Mouse (Mus musculus) heart, postnatal 10 days (tissue): Measurements from ENCODE around the gene Fgfr2. TPM values are rescaled to one million over a fixed set of nuclear protein-coding genes. Genes with fewer than 3 reads are reported as not detected.
A peak's percentile ranks its signal among the peaks of the same experiment; 100 is the strongest.

ENCODE experiments used
- DNase-seq, 2 experiments: peaks; one replicate each; pipeline ENCODE4 v3.0.0; 2021
- intact Hi-C: fragments of 180-260 bp; cut with DNase I; formaldehyde crosslinking; loops from one replicate; pipeline ENCODE4 v1.15.1; 2025
- total RNA-seq, 2 experiments: library from RNA; stranded (reverse); gene quantifications; 2 replicates each; pipeline ENCODE4 v1.2.3; 2021

Fgfr2 gene
- total RNA-seq, 2 experiments from 2014 or later: 6.2 to 6.3 TPM

DNA sequence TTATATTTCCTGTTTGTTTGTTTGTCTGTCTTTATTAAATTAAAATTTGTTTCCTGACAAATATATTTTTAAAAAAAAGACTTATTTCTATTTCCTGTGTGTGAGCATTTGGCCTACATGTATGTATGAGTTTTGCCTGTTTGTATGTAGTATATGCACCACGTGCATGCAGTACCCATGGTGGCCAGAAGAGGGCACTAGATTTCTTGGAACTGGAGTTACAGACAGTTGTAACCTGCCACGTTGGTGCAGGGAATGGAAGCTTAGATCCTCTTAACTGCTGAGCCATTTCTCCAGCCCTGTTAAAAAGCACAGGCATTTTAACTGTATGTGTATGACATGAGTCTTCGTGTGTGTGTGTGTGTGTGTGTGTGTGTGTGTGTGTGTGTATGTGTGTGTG is 1365.2 kb downstream of the Fgfr2 start:
- intact Hi-C loops: no loop called here
- peak in 1 of 2 experiments; percentile 3 for DNase-seq

DNA sequence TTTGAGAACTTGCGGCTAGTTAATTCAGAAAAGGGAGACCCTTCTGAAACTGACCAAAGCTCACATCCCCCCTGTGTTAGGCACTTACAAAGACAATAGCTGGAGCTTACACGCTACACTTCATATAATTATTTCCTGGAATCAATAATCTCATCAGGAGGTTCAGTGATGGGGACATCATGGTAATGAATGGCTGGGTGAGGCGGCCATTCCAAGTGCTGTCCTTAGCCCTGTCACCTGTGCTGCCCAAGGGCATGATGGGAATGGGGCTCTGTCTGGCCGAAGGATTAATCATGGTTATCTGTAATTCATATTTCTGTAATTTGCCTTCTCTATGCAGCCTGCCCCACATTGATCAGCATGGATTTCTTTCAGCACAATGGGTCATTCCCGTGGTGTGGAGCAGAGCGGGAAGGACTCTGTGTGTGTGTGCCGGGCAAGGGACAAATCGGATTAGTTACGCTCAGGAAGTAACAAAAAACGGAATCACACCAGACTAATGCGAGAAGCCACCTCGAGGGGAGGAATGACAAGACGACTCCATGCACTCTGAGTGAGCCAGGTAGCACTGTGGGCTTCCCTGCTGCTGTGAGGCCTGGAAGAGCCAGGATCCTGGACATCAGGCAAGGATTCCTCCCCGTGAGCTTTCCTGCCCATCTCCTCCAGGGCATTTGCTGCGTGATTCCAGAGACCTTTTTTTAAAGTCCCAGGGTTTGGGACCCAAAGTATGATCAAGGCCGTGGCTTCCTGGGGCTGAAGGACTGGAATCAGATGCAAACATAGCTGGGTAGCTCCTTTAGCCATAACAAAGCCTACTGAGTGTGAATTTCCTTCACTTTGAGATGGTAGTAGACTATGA is 1375.8 kb downstream of the Fgfr2 start:
- intact Hi-C loops: no loop called here
- DNase-seq: no peak

DNA sequence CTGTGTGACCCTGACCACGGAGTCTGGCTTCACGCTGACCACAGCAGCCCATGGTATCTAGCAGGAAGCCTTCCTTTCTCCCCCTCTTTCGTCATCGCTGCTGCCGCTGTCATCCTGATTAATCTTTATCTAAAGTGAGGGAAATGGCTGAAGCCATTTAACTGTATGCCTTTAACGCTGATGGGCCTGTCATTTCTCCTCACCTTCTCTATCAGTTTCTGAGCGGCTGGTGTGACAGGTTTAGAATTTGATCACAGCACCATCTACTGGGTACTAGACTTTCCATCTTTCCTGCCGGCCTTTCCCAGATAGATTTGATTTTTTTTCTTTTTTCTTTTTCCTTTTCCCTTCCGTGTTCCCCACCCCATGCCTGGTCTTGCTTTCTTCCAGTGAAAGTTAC is 1376.4 kb downstream of the Fgfr2 start:
- intact Hi-C loops: no loop called here
- peak in 1 of 2 experiments; percentile 3 for DNase-seq

DNA sequence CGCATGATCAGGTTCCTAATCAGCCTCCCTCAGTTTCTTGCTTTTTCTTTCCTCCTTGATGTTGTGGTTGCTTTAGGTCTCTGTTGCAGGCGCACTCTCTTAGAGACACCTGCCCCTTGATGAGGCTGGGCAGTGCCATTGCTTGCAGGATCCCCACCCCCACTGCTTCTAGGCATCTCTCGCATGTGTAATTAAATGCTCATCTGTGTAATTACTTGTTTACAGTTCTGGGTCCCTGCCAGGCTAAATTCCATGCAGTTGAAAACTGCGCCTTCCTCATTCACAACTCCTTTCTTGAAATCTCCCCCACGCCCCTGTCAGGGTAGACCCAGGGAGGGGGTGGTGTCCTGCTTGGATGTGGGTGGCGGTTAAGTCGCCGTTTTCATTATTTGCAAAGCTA is 1380.0 kb downstream of the Fgfr2 start:
- intact Hi-C loops: no loop called here
- no peak for DNase-seq

DNA sequence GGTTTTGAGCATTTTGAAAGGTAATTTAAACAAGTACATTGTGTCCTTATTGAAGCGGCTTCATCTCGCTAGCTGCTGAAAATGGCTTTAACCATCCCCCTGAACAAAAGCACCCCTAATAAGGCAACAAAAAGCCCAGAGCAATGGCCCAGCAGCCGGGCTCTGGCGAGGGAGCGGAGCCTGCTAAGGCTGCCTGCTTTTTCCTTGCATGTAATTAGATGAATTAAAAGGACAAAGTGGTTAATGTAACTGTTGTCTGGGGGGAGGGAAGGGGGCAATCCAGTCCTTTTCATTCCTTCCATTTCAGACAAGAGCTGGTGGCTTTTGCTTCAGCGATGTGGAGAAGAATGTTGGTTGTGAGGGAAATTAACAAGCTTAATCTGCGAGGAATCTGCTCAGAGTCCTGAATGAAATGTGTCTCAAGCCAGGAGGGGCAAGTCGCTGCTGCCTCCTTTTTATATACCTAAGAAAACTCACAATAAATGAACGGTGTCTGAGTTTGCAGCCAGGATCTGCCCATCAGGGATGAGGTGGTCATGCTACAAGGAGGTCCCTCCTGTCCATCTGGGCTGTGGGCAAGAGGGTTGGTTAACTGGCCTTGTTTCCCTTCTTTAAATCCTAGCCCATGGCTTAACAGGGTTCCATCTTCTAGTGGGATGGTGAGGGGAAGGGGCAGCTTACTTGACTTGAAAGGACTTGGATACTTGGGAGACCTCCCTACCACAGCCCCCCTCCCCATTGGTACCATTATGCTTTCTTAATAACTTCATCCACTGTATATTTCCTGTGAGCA is 1400.2 kb downstream of the Fgfr2 start:
- DNase-seq: no peak
- intact Hi-C loops: no loop called here

DNA sequence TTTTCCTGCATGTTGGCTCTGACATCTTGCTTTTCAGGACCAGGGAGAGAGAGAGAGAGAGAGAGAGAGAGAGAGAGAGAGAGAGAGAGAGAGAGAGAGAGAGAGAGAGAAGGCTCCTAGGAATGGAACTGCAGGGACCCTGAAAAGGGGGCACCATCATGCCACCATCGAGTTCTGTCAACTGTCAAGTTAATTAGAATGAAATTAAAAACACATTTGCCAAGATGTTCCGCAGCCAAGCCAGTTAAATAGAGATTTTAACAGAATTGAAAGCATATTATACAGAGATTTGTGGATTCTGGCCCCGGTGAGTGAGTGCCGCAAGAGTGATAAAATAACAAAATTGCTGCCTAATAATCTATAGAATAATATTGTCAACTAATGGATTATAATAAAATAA is 1400.8 kb downstream of the Fgfr2 start:
- DNase-seq: no peak
- intact Hi-C loops: no loop called here

DNA sequence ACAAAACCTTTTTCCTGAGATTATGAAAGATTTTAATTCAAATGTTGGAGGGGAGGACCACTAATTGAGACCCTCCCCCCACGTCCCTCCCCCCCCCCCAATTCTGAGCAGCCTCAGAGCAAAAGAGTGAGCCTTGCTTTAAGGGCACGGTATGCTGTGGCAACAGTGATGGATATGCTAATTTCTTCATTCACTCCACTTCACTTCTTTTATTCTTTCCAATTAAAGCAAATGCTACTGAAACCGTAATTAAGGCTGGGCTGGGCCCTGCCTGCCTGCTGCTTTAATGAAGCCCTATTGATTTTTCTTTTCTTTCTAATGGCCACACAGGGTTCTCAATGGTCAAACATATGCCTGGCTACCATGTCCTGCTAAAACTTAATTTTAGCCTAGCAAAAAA is 1404.9 kb downstream of the Fgfr2 start:
- intact Hi-C loops: no loop called here
- DNase-seq: no peak

DNA sequence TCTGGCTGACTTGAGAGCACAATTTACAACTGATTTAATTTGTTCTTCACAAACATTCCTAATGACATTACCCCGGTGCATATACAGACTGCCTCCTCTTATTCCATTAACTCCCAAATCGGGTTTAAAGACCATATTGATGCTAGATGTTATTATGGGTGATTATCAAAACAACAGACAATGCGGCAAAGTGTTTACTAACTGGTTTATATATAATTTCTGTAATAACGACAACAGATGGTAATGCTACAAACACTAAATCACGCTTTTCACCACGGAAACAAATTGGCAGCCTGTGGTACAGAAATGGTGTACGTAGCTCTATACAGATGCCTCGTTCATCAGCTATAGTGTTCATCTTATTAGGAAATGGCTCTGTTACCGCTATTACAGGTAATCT is 1410.1 kb downstream of the Fgfr2 start:
- intact Hi-C loops: no loop called here

DNA sequence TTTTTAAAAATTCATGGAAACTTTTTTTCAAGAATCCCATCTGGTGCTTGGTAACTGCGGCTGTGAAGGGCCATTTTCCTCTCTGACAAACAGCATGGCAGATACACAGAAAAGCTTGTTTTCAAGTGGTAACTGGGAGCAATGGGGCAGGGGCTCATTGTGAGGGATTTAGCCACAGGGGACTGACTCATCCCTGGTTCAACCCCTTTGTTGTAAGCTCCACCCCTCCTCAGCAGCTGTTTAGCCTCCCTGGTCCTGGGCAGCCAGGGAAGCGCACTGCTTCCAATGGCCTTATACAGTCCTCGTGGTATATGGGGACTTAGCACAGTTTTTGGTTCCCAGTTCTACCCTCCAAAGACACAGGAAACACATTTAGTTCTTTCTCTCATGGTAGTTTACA is 1426.3 kb downstream of the Fgfr2 start:
- DNase-seq: no peak
- intact Hi-C loops: no loop called here

More for the DNA sequence above, 1410.1 kb downstream of the Fgfr2 start:
- DNase-seq: no peak

DNA sequence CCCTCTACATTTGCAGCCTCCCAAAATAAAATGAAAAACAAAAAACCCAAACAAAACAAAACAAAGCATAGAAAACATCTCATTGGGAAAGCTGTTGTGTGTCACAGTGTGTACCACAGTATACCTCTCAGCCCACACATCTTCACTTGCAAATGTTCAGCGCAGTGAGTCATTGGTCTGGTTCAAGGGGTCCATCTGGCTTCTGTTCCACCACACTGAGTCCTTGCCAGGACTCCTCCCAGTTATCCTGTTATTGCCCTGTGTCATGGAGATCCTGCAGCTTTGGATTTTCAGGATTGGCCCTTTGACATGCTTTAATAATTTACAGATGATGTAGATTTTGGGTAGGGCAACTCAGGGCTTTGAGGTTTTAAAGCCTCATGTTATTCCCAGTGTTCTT is 1435.8 kb downstream of the Fgfr2 start:
- intact Hi-C loops: no loop called here
- DNase-seq: no peak

DNA sequence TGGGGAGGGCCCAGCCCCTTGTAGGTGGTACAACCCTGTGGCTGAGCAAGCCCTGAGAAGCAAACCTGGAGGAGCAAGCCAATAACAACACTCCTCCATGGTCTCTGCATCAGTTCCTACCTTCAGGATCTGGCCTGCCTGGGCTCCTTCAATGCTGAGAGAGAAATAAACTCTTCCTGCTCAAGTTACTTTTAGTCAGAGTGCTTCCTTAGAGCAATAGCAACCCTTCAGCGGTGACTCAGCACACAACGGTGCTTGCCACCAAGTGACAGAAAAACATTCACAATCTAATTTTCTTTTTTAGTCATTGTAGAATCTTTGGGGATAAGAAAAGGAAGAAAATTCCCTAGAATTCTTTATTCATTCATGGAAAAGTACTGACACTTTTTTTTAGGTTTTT is 1446.0 kb downstream of the Fgfr2 start:
- intact Hi-C loops: no loop called here
- DNase-seq: no peak

DNA sequence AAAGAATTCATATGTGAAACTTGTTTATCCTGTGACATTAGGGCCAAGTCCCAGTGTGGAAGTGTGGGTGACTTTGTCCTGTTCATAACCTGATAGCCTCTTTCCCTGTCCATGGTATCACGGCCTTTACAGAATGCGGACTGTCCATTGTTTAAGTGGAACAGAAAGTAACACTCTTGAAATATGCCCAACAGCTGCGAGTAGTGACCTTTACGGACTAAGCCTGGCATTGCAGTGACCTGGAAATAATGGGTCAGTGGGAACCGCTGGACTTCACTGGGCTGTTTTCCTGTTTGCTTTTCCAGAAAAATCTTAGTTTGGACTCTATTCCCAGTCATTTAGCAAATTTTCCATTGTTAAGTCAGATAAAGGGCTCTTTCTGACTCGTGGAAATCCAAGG is 1452.6 kb downstream of the Fgfr2 start:
- intact Hi-C loops: no loop called here
- no peak for DNase-seq

DNA sequence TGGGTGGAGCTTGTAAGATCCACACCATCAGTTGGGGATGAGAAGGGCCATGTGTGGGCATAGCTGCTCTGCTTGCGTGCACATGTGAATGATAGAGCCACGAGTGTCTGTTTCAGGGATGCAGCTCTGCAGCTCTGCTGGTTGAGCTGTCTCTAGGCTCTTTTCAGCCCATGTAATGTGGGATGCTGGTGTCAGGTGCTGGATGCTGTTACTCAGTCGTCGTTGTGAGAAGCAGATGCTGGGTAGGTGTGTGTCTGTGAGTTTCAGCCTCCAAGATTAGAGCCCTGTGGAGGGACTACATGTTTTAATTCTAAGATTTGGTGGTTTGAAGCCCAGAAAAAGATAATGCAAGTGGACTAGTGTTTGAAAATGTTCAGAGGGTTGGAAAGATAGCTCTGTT is 1453.8 kb downstream of the Fgfr2 start:
- DNase-seq: no peak
- intact Hi-C loops: no loop called here

DNA sequence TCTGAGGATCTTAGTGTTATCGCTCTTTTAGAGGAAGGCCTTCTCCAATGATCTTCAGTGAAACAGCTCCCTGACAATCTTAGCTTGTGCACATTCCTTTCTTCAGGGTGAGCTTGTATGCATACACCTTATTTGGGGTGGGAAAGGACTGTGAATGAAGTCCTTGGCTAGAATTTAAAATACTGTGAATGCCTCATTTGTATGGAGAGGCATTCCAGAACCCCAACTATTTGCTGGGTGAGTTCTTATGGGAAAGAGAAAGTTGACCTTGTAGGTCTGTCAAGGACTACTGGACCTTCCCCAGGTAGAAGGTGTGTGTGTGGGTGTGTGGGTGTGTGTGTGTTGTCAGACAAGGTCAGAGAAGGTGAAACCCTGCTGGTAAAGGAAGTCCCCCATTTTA is 1462.4 kb downstream of the Fgfr2 start:
- intact Hi-C loops: no loop called here
- no peak for DNase-seq

DNA sequence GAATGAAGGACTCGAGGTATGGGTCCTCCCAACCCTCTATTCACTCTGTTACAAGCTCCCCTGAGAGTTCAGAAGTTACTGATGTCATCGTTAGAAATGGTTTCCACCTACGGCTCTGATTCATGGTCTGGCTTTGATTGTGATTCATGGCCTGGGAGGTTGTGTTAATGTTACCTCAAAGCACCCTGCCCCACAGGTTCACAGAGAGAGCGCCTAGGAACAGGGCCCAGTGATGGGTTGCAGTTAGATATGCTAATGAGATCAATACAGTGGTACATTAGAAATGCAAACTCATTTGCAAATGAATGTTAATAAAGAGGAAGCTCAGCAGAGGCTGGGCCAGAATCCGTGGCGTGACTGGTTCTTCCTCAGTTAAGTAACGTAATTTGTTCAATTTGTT is 1467.1 kb downstream of the Fgfr2 start:
- DNase-seq: no peak
- intact Hi-C loops: no loop called here

DNA sequence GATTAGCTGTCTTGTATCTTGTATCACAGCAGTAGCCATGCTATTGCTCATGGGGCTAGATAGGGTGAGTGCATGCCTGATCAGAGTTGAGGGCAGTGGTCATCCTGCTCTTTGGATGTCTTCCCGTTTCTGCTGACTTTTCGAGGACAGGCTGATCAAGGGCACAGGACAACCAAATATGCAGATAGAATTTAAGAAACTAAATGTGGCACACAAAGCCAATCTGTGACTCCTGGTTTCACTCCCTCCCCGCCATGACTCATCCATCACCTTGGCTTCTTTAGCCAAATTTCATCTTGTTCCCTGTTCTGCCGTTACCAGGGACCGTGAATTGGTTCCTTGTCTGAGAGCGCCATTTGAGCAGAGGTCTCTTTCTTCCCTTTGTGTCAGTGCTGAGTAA is 1469.7 kb downstream of the Fgfr2 start:
- intact Hi-C loops: no loop called here
- DNase-seq: no peak

DNA sequence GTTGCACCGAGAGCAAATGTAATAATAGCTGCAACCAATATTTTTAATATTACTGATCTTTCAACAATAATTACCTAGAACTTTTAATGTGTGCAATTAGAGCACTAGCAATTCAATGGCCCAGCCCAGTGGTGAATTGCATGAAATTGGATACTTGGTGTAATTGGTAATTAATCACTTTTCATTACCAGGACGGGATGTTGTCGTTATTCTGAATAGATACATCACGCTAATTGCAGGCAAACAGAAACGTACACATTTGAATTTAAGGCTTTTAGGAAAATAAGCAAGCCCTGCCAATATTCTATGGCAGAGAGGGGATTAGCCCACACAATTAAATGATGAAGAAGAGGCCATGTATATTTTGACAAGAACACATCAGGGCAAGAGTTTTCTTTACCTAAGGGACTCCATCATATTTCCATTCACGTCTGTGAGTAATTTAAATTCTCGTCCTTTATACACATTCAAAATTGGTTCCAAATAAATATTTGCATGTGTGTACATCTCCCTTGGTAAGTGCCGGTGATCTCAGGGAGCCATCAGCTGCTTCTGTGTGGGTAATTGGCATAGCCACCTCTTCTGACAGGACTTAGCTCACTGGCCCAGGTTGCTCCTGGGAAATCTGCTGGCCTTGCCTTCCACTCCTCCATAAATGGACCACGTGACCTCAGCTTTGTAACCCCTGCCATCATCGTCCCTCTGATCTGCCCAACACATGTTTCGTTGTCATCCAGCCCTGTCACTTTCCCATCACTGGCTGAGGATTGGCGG is 1471.0 kb downstream of the Fgfr2 start:
- no peak for DNase-seq
- intact Hi-C loops: no loop called here

DNA sequence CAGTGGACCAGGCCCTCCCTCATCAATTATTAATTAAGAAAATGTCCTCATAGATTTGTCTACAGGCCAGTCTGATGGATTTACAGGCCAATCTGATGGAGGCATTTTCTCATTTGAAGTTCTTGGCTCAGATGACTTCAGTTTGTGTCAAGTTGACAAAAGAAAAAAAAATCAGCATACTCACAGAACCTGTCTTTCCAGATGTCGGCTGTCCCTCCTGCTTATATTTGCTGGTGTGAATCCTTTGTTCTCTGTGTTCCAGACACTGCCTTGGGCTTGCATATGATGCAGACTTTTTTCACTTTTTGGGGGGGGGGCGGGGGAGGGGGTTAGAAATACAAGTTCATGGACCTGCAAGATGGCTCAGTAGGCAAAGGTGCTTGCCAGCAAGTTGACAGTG is 1472.9 kb downstream of the Fgfr2 start:
- DNase-seq: no peak
- intact Hi-C loops: no loop called here

DNA sequence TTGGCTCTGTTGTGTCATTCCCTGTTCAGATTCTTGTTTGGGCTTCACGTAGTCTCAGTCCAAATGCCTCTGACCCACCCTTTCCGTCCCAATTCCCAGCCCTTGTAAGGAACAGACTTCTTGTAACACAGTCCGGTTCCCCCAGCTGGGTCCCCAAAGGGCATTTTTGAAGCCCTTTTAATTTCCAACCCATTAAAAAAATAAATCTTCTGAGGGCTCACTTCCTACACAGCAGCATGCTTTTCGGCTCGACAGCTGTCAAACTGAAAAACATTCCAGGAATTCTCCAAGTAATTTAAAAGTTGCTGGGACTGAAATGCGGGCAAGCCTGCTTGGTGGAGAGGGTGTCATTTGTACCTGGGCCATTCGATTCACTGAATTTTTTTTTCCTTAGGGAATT is 1474.9 kb downstream of the Fgfr2 start:
- intact Hi-C loops: no loop called here
- DNase-seq: no peak

DNA sequence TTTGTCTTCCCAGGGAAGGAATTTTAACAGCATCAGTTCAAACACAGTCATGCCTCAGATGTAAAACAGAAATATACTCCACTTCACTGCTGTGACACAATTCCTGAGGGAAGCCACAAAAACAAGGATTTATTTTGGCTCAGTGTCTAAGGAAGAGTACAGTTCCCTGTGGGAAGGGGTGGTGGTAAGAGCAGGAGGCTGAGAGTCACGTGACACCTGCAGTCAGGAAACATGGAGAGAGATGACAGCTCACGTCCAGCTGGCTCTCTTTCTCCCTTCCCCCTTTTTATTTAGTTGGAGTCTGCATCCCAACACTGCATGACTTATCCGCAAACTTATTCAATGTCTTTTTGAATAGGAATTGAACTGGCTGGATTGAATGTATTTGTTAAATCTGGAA is 1475.6 kb downstream of the Fgfr2 start:
- intact Hi-C loops: no loop called here
- no peak for DNase-seq

DNA sequence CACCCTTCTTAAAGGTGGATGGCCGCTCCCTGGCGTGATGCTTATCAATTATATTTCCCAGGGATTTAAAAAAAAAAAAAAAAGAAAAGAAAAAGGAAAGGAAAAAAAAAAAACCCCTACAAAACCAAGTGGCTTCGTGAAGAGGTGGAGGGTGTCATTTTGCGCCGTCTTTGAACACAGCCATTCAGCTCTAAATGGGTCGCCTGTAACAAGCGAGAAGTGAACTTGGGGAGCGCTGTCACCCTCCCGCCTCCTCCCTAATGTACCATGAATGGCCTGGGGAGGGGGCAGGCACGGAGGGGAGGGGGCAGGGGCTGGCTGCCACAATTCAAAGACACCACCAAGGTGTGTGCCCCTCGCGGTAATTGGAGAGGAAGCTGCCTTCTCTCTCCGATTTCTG is 1478.6 kb downstream of the Fgfr2 start:
- intact Hi-C loops: no loop called here
- no peak for DNase-seq
